9 mouse cellular contexts compared by ENCODE assay signal in the genomic region with DNA sequence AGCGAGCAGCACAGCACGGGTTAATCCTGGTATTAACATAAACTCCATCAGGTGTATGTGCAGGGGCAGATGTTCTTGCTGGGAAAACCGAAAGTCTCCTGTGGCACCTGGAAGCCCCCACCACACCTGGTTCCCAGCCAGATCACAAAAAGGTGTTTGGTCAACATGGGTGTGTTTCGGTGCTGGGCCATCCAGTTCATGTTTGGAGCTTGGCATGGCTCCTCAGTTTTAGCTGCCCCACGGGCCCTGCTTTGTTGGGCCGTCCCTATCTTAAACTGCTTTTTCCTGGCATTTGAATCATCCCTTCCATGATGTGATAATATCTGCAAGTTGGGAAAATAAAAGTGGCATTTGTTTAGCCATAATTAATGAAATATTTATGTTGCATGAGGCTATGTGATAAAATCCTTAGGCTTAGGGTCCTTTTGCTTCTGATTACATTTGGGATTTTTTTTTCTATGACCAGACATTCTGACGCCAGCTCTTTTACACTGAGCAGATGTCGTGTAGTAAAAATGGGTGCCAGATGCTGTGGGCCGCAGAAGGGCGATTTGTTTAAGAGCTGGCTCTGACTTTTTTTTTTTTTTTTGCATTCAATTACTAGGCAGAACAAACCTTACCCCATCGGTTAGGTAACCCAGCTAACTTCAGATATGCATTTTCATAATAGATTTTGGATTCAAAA. TPM values are rescaled to one million over a fixed set of nuclear protein-coding genes. Genes with fewer than 3 reads are reported as not detected.
DNase-seq lines count a peak whose midpoint lies in the region; ATAC-seq lines count a peak whose summit lies in the region.
"Had no signal": no experiment of that assay in that cellular context is flagged by ENCODE, and none has a peak within 500 bp of the region (broad histone marks: within the 10 kb centered on the region; RNA-seq: fewer than 3 reads in every experiment).

No protein-coding gene starts in this region.

- ATAC-seq in forebrain, embryonic 14.5 days, result peak; percentile 61
- no peak for ATAC-seq in liver, embryonic 13.5 days (ENCODE audit: low read depth)
- peak; percentile 56 for ATAC-seq in neural tube, embryonic 15.5 days (ENCODE audit: low FRiP score)

- H3K9ac ChIP-seq in forebrain, embryonic 14.5 days (ENCODE audit: low read length), result no peak overlapping the region
- H3K9ac ChIP-seq in liver, embryonic 13.5 days, result no peak overlapping the region
- no peak overlapping the region for H3K9ac ChIP-seq in neural tube, embryonic 15.5 days (replicated peaks)

- H3K4me1 ChIP-seq in forebrain, embryonic 14.5 days (ENCODE audit: control insufficient read depth, insufficient read depth, low read length), result peaks cover 26% of the 10 kb centered on the region
- H3K4me1 ChIP-seq in liver, embryonic 13.5 days (replicated peaks), result 0 out of 2 replicates have a peak, but pooled peaks cover 5% of the 10 kb centered on the region
- peaks cover 36% of the 10 kb centered on the region for H3K4me1 ChIP-seq in neural tube, embryonic 15.5 days

- H3K27ac ChIP-seq in forebrain, embryonic 14.5 days (ENCODE audit: low read depth, low read length), result peak overlapping the region; percentile 65
- 0 out of 2 replicates have a peak overlapping the region, but pooled peaks have one; percentile 13 for H3K27ac ChIP-seq in liver, embryonic 13.5 days
- H3K27ac ChIP-seq in neural tube, embryonic 15.5 days (replicated peaks), result peak overlapping the region; percentile 77

- intact Hi-C loops in left cerebral cortex, postnatal 14 days (cut with DNase I), result no loop called here
- intact Hi-C loops in left cerebral cortex, postnatal 10 days (cut with DNase I), result loop anchor here (10.0 kb wide), 1 partner anchor 744 kb away; no protein-coding TSS in a partner anchor
- intact Hi-C loops in heart, postnatal 25 days (cut with DNase I), result no loop called here

- DNase-seq in left cerebral cortex, postnatal 14 days (ENCODE audit: low spot score in 2 of 2), result peak; percentile 29 to 53
- no peak for DNase-seq in left cerebral cortex, postnatal 10 days (ENCODE audit: extremely low spot score in 1 of 2, low spot score in 2 of 2)
- DNase-seq in forebrain, embryonic 14.5 days (ENCODE audit: low spot score), result peak; percentile 79
- DNase-seq in liver, embryonic 13.5 days, result no peak
- no peak for DNase-seq in urinary bladder, postnatal 25 days (ENCODE audit: low spot score)
- no peak for DNase-seq in spleen, adult 12 weeks (ENCODE audit: low spot score)
- no peak for DNase-seq in heart, postnatal 25 days (ENCODE audit: low spot score)

- no peaks in the 10 kb centered on the region for H3K36me3 ChIP-seq in forebrain, embryonic 14.5 days (ENCODE audit: control insufficient read depth, insufficient read depth, low read length)
- H3K36me3 ChIP-seq in liver, embryonic 13.5 days, result no peaks in the 10 kb centered on the region
- H3K36me3 ChIP-seq in neural tube, embryonic 15.5 days, result no peaks in the 10 kb centered on the region

- H3K4me2 ChIP-seq in forebrain, embryonic 14.5 days (ENCODE audit: low read length), result 0 out of 2 replicates have a peak overlapping the region, but pooled peaks have one; percentile 16
- no peak overlapping the region for H3K4me2 ChIP-seq in liver, embryonic 13.5 days
- peak overlapping the region; percentile 30 for H3K4me2 ChIP-seq in neural tube, embryonic 15.5 days

- no peak overlapping the region for H3K4me3 ChIP-seq in forebrain, embryonic 14.5 days (ENCODE audit: low read depth, low read length)
- no peak overlapping the region for H3K4me3 ChIP-seq in liver, embryonic 13.5 days (replicated peaks)
- no peak overlapping the region for H3K4me3 ChIP-seq in neural tube, embryonic 15.5 days (replicated peaks)

- 15% methylated on average over 11 of the region's 11 CpGs for WGBS in forebrain, embryonic 14.5 days
- 47% methylated on average over 11 of the region's 11 CpGs for WGBS in liver, embryonic 13.5 days (ENCODE audit: insufficient replicate concordance)
- WGBS in neural tube, embryonic 15.5 days, result 20% methylated on average over 11 of the region's 11 CpGs

- H3K27me3 ChIP-seq in forebrain, embryonic 14.5 days (replicated peaks; ENCODE audit: control insufficient read depth, insufficient read depth, low read length), result 0 out of 2 replicates have a peak, but pooled peaks cover 6% of the 10 kb centered on the region
- peaks cover 7% of the 10 kb centered on the region; the same call in 1 of the 2 replicates for H3K27me3 ChIP-seq in liver, embryonic 13.5 days
- no peaks in the 10 kb centered on the region for H3K27me3 ChIP-seq in neural tube, embryonic 15.5 days (replicated peaks)

- H3K9me3 ChIP-seq in forebrain, embryonic 14.5 days (replicated peaks; ENCODE audit: control insufficient read depth, low read length), result no peaks in the 10 kb centered on the region
- no peaks in the 10 kb centered on the region for H3K9me3 ChIP-seq in liver, embryonic 13.5 days (replicated peaks)
- H3K9me3 ChIP-seq in neural tube, embryonic 15.5 days (replicated peaks), result no peaks in the 10 kb centered on the region

RNA-seq across cellular contexts. Expression of gene Parva, which starts 36.9 kb away (rescaled TPM):
- total RNA-seq in left cerebral cortex, postnatal 14 days (2021), result 10 to 100 TPM; 48.0 to 51.9 TPM
- total RNA-seq in left cerebral cortex, postnatal 10 days (2021), result 10 to 100 TPM; 38.6 to 38.8 TPM
- 17.4 and 22.2 TPM in 2 replicates for polyA plus RNA-seq in forebrain, embryonic 14.5 days (2014; fragmentation: Nextera tagmentation; extraction: Ambion mirVana)
- 8.1 and 9.8 TPM in 2 replicates for polyA plus RNA-seq in liver, embryonic 13.5 days (2015; fragmentation: Nextera tagmentation; extraction: Ambion mirVana)
- 23.7 and 33.5 TPM in 2 replicates for polyA plus RNA-seq in neural tube, embryonic 15.5 days (2015; fragmentation: Nextera tagmentation; extraction: Ambion mirVana)
- total RNA-seq in heart, postnatal 25 days (2021), result 10 to 100 TPM; 55.2 to 61.3 TPM
- total RNA-seq: MEL had no signal

Comparison
In these comparisons a context has a peak if more than half of its experiments do, and no peak if none do; other contexts are left out.
1. DNase-seq: peak in left cerebral cortex, postnatal 14 days (2 of 2) and forebrain, embryonic 14.5 days (single experiment); none in left cerebral cortex, postnatal 10 days (0 of 2), liver, embryonic 13.5 days (single experiment), urinary bladder, postnatal 25 days (single experiment), spleen, adult 12 weeks (single experiment) and heart, postnatal 25 days (single experiment).
2. H3K27ac ChIP-seq: peak in every context shown above with its lines; median percentile 77 in neural tube, embryonic 15.5 days; 65 in forebrain, embryonic 14.5 days; 13 in liver, embryonic 13.5 days.